Mouse (Mus musculus): Measurements from ENCODE around the gene Slc8a2.

DNA sequence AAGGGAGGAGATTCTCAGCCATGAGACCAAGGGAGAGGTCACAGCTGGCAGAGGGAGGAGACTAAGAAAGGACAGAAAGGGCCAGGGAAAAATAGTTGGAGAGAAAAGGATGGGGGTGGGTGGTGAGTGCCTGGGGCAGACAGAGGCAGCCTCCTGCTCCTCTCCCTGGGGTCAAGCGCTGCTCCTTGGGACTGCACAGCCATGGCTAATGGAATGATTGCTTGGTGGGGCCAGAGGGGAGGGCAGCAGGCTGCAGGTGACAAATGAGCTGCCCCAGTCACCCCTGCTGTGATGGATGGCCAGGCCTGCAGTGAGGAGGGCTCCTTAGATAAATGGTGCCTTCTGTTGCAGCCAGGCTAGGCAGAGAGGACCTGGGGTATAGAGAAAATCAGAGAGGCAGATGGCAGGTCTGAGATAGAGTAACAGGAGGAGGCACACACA is 42.5 kb downstream of the Slc8a2 start:
- TF ChIP-seq CTCF (IDR thresholded peaks at IDR 0.05; ENCODE audit: borderline replicate concordance, extremely low read depth, insufficient read depth, insufficient read length): no peak
- no peak for TF ChIP-seq POLR2A (IDR thresholded peaks at IDR 0.05; ENCODE audit: borderline replicate concordance, extremely low read depth, insufficient read depth, insufficient read length, poor library complexity, severe bottlenecking)

All from brain, embryonic 14.5 days (tissue).